Mouse (Mus musculus) E14TG2a.4 (cell line): Measurements from ENCODE around the gene Fam120c.

Experiments
- H3K27me3 ChIP-seq: 2 replicates; pipeline ENCODE4 v1.6.1; 2014; ENCODE audit warnings: low read length, control low read depth; ENCODE audit not compliant: insufficient read depth
- H3K36me3 ChIP-seq: 2 replicates; pipeline ENCODE4 v1.6.1; 2014; ENCODE audit warnings: low read length, control low read depth; ENCODE audit not compliant: insufficient read depth
- H3K4me1 ChIP-seq: replicated peaks from 2 replicates; pipeline ENCODE4 v1.6.1; 2014; ENCODE audit warnings: low read depth, low read length, control low read depth
- H3K4me3 ChIP-seq: replicated peaks from 2 replicates; pipeline ENCODE4 v1.5.1; 2014; ENCODE audit warnings: mild to moderate bottlenecking, low read length
- H3K9me3 ChIP-seq: 2 replicates; pipeline ENCODE4 v1.6.1; 2014; ENCODE audit warnings: low read length, control low read depth
- CTCF ChIP-seq: conservative IDR thresholded peaks from 2 replicates; pipeline ENCODE4 v1.5.1; 2014; ENCODE audit warnings: low read length
- NANOG ChIP-seq: IDR thresholded peaks from 2 replicates; pipeline ENCODE4 v1.6.1; 2014; ENCODE audit warnings: borderline replicate concordance, low read length, mixed read lengths
- POU5F1 ChIP-seq: IDR thresholded peaks from 2 replicates; pipeline ENCODE4 v1.6.1; 2014; ENCODE audit warnings: low read length, borderline replicate concordance

Gene Fam120c

DNA sequence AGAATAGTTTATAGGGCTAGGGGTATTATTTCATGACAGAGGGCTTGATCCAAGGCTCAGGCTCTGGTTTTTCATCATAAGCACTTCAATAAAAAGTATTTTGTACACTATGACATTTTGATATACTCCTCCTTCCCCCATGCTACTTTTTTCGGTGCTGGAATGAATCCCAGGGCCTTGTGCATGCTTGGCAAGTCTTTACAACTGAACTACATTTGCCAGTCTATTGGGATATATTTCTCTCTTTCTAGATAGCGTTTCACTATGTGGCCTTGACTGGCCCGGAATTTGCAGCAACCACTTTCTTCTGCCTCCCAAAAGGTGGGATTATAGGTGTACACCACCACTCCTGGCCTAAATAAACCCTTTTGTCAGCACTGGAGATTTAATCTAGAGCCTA is 169.1 kb downstream of the Fam120c start:
- H3K27me3 ChIP-seq, result no peaks in the 10 kb centered on the region

GRCm38 (mm10) chrX:151513694-151514093 is 169.7 kb downstream of the Fam120c start:
- Histone ChIP-seq H3K4me3 (no peak overlapping the region), H3K4me1 (0 out of 2 replicates have a peak, but pooled peaks cover 4% of the 10 kb centered on the region), H3K36me3 (no peaks in the 10 kb centered on the region), H3K27me3 (no peaks in the 10 kb centered on the region), H3K9me3 (no peaks in the 10 kb centered on the region)
- TF ChIP-seq NANOG (no peak), POU5F1 (no peak), CTCF (no peak)

More for the DNA sequence above, 169.1 kb downstream of the Fam120c start:
- no peak for TF ChIP-seq CTCF
- TF ChIP-seq NANOG, result no peak
- TF ChIP-seq POU5F1, result no peak
- Histone ChIP-seq H3K9me3 (no peaks in the 10 kb centered on the region), H3K4me3 (no peak overlapping the region), H3K36me3 (no peaks in the 10 kb centered on the region), H3K4me1 (0 out of 2 replicates have a peak, but pooled peaks cover under 1% of the 10 kb centered on the region)

DNA sequence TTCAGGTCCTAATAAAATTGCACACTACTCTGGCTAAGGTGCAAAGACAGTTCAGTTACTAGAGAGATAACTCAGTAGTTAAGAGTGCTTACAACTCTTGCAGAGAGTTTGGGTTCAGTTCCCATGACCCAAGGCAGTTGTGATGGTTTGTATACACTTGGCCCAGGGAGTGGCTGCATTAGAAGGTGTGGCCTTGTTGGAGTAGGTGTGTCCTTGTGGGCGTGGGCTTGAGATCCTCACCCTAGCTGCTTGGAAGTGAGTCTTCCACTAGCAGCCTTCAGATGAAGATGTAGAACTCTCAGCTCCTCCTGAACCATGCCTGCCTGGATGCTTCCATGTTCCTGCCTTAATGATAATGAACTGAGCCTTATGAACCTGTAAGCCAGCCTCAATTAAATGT is 174.2 kb downstream of the Fam120c start:
- Histone ChIP-seq H3K4me1 (0 out of 2 replicates have a peak, but pooled peaks cover 10% of the 10 kb centered on the region), H3K9me3 (no peaks in the 10 kb centered on the region), H3K4me3 (no peak overlapping the region), H3K36me3 (no peaks in the 10 kb centered on the region), H3K27me3 (no peaks in the 10 kb centered on the region)
- TF ChIP-seq POU5F1 (no peak), NANOG (no peak), CTCF (no peak)

DNA sequence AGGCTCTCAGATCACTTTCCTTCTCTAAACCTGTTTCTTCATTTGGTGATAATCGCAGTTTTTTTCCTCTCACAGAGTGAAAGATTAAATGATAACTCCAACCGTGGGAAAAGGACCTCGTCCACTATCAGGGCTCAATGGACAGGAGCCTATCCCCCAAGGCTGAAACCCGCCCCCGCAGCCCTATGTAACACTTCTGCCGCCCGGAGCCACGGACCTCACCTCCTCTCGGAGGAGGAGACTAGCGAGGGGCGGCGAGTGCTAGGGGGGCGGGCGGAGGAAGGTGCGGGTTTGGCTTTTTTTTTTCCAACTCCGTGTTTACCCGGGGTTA is 176.1 kb downstream of the Fam120c start:
- TF ChIP-seq CTCF (no peak), NANOG (no peak), POU5F1 (no peak)
- 0 out of 2 replicates have a peak, but pooled peaks cover 10% of the 10 kb centered on the region for H3K4me1 ChIP-seq
- peak overlapping the region; percentile 82 for H3K4me3 ChIP-seq
- no peaks in the 10 kb centered on the region for H3K9me3 ChIP-seq
- peaks cover 5% of the 10 kb centered on the region; the same call in 1 of the 2 replicates for H3K36me3 ChIP-seq
- no peaks in the 10 kb centered on the region for H3K27me3 ChIP-seq

- Histone ChIP-seq H3K4me1 (0 out of 2 replicates have a peak, but pooled peaks cover 10% of the 10 kb centered on the region), H3K4me3 (peak within 1 kb of the TSS; percentile 82), H3K36me3 (peaks cover 5% of the 10 kb centered on the region; the same call in 1 of the 2 replicates), H3K27me3 (no peaks in the 10 kb centered on the region), H3K9me3 (no peaks in the 10 kb centered on the region)
- no peak for TF ChIP-seq POU5F1
- no peak for TF ChIP-seq CTCF
- TF ChIP-seq NANOG, result no peak
These were observed 176.7 kb downstream of the Fam120c start, which contains the start of gene Phf8 for GRCm38 (mm10) chrX:151520458-151521322. Gene Phf8, plus strand, starts transcription at chrX:151520672.
